Mouse (Mus musculus) ES-E14 (cell line): Measurements from ENCODE around the gene T.

Source experiments
- CHD2 ChIP-seq: IDR thresholded peaks from 2 replicates; pipeline ENCODE4 v1.6.1; 2014; ENCODE audit warnings: mild to moderate bottlenecking, low read depth, low read length, inconsistent platforms
- MAFK ChIP-seq: IDR thresholded peaks from 2 replicates; pipeline ENCODE4 v1.6.1; 2014; ENCODE audit warnings: mild to moderate bottlenecking, low read depth, low read length, inconsistent platforms; ENCODE audit not compliant: insufficient read depth
- ZNF384 ChIP-seq: IDR thresholded peaks from 2 replicates; pipeline ENCODE4 v1.6.1; 2012; ENCODE audit warnings: low read depth, low read length, inconsistent platforms

DNA sequence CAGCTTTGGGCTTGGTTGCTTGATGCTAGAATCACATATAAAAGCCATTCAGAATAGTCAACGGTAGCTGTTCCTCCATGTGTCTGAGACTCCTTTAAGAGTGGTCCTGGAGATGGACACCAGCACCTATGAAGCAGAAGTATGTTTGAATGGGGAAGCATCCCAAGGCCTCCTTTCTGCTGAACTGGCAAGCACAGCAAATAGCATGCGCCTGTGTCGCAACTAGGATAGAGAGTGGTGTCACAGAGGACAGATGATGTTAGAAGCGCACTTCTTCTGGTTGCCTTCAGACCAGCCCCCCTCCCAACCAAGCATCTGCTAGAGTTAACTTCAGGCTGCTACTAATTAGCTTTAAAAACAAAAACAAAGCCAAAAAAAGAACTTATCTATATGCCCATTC, 43.7 kb upstream of the T start:
- TF ChIP-seq MAFK, result no peak
- no peak for TF ChIP-seq CHD2
- TF ChIP-seq ZNF384, result no peak
